Mouse (Mus musculus): Measurements from ENCODE around the gene Skp2.

GRCm38 (mm10) chr15:9114131-9114530 lies 41.1 kb downstream of the Skp2 start:
- TF ChIP-seq HCFC1 (IDR thresholded peaks at IDR 0.05; ENCODE audit: borderline replicate concordance, insufficient read depth, low read length) (no peak), ZNF384 (IDR thresholded peaks at IDR 0.05; ENCODE audit: low read depth, low read length) (no peak), ZC3H11A (IDR thresholded peaks at IDR 0.05; ENCODE audit: borderline replicate concordance, low read depth, low read length) (no peak), CHD2 (IDR thresholded peaks at IDR 0.05; ENCODE audit: low read depth, low read length) (no peak), MAFK (IDR thresholded peaks at IDR 0.05; ENCODE audit: insufficient read depth, low read depth, low read length) (no peak)
